Mouse (Mus musculus): ENCODE measurements around the gene Pdk1. TPM values are rescaled to one million over a fixed set of nuclear protein-coding genes. Genes with fewer than 3 reads are reported as not detected.

Gene Pdk1
- 35.4 and 37.4 TPM in 2 replicates for polyA plus RNA-seq (2015; fragmentation: Nextera tagmentation; extraction: Ambion mirVana)

- H3K27me3 ChIP-seq (ENCODE audit: control insufficient read depth, insufficient read depth, low read length): no peaks in the 10 kb centered on the region
- ATAC-seq (ENCODE audit: low FRiP score, low TSS enrichment): peak; percentile 99
- H3K4me3 ChIP-seq (ENCODE audit: low read depth, low read length): peak within 1 kb of the TSS; percentile 80
- no peaks in the 10 kb centered on the region for H3K4me1 ChIP-seq (replicated peaks; ENCODE audit: control insufficient read depth, insufficient read depth)
- peak within 1 kb of the TSS; percentile 88 for H3K9ac ChIP-seq (ENCODE audit: low read length)
- peak within 1 kb of the TSS; percentile 97 for H3K27ac ChIP-seq (replicated peaks)
- DNase-seq (ENCODE audit: low spot score): peak; percentile 100
- TF ChIP-seq CTCF (IDR thresholded peaks at IDR 0.05; ENCODE audit: low read depth) (peak; percentile 34), EP300 (optimal IDR thresholded peaks at IDR 0.05) (no peak)
- no peaks in the 10 kb centered on the region for H3K36me3 ChIP-seq (ENCODE audit: control insufficient read depth, insufficient read depth, low read length)
- WGBS: under 1% methylated on average over 49 of the region's 55 CpGs
- peak within 1 kb of the TSS; percentile 91 for H3K4me2 ChIP-seq (replicated peaks; ENCODE audit: low read depth)
- H3K9me3 ChIP-seq (ENCODE audit: control insufficient read depth, low read length): no peaks in the 10 kb centered on the region
Observed at GRCm38 (mm10) chr2:71872801-71873443, at the start of gene Pdk1. Gene Pdk1 (plus strand): TSS chr2:71873224.

- Histone ChIP-seq H3K4me2 (replicated peaks; ENCODE audit: low read depth) (no peak overlapping the region), H3K36me3 (ENCODE audit: control insufficient read depth, insufficient read depth, low read length) (no peaks in the 10 kb centered on the region), H3K27ac (replicated peaks) (no peak overlapping the region), H3K4me1 (replicated peaks; ENCODE audit: control insufficient read depth, insufficient read depth) (no peaks in the 10 kb centered on the region), H3K4me3 (ENCODE audit: low read depth, low read length) (no peak overlapping the region), H3K27me3 (ENCODE audit: control insufficient read depth, insufficient read depth, low read length) (no peaks in the 10 kb centered on the region), H3K9ac (ENCODE audit: low read length) (no peak overlapping the region), H3K9me3 (ENCODE audit: control insufficient read depth, low read length) (no peaks in the 10 kb centered on the region)
- WGBS: 48% methylated on average over 13 of the region's 13 CpGs
- ATAC-seq (ENCODE audit: low FRiP score, low TSS enrichment) (no peak), DNase-seq (ENCODE audit: low spot score) (no peak)
- TF ChIP-seq CTCF (IDR thresholded peaks at IDR 0.05; ENCODE audit: low read depth): no peak
- TF ChIP-seq EP300 (optimal IDR thresholded peaks at IDR 0.05): no peak
Observed at GRCm38 (mm10) chr2:71824146-71824545, 48.9 kb upstream of the Pdk1 start.

- no peaks in the 10 kb centered on the region for H3K36me3 ChIP-seq (ENCODE audit: control insufficient read depth, insufficient read depth, low read length)
- ATAC-seq (ENCODE audit: low FRiP score, low TSS enrichment): no peak
- no peak overlapping the region for H3K9ac ChIP-seq (ENCODE audit: low read length)
- TF ChIP-seq CTCF (IDR thresholded peaks at IDR 0.05; ENCODE audit: low read depth): no peak
- WGBS: 77% methylated on average over 13 of the region's 13 CpGs
- H3K9me3 ChIP-seq (ENCODE audit: control insufficient read depth, low read length): no peaks in the 10 kb centered on the region
- no peaks in the 10 kb centered on the region for H3K27me3 ChIP-seq (ENCODE audit: control insufficient read depth, insufficient read depth, low read length)
- no peak overlapping the region for H3K4me3 ChIP-seq (ENCODE audit: low read depth, low read length)
- no peak overlapping the region for H3K4me2 ChIP-seq (replicated peaks; ENCODE audit: low read depth)
- DNase-seq (ENCODE audit: low spot score): no peak
- H3K27ac ChIP-seq (replicated peaks): no peak overlapping the region
- H3K4me1 ChIP-seq (replicated peaks; ENCODE audit: control insufficient read depth, insufficient read depth): no peaks in the 10 kb centered on the region
Observed at GRCm38 (mm10) chr2:71827711-71828110, 45.3 kb upstream of the Pdk1 start.

GRCm38 (mm10) chr2:71828928-71829327, 44.1 kb upstream of the Pdk1 start:
- Histone ChIP-seq H3K4me2 (replicated peaks; ENCODE audit: low read depth) (no peak overlapping the region), H3K4me3 (ENCODE audit: low read depth, low read length) (no peak overlapping the region), H3K9ac (ENCODE audit: low read length) (no peak overlapping the region), H3K27me3 (ENCODE audit: control insufficient read depth, insufficient read depth, low read length) (no peaks in the 10 kb centered on the region), H3K27ac (replicated peaks) (no peak overlapping the region), H3K9me3 (ENCODE audit: control insufficient read depth, low read length) (no peaks in the 10 kb centered on the region), H3K4me1 (replicated peaks; ENCODE audit: control insufficient read depth, insufficient read depth) (no peaks in the 10 kb centered on the region), H3K36me3 (ENCODE audit: control insufficient read depth, insufficient read depth, low read length) (no peaks in the 10 kb centered on the region)
- no peak for ATAC-seq (ENCODE audit: low FRiP score, low TSS enrichment)
- 64% methylated on average over 11 of the region's 11 CpGs for WGBS
- no peak for DNase-seq (ENCODE audit: low spot score)
- no peak for TF ChIP-seq EP300 (optimal IDR thresholded peaks at IDR 0.05)
- TF ChIP-seq CTCF (IDR thresholded peaks at IDR 0.05; ENCODE audit: low read depth): no peak

- TF ChIP-seq CTCF (IDR thresholded peaks at IDR 0.05; ENCODE audit: low read depth): no peak
- TF ChIP-seq EP300 (optimal IDR thresholded peaks at IDR 0.05): no peak
- no peak overlapping the region for H3K4me2 ChIP-seq (replicated peaks; ENCODE audit: low read depth)
- 71% methylated on average over 6 of the region's 6 CpGs for WGBS
- H3K4me1 ChIP-seq (replicated peaks; ENCODE audit: control insufficient read depth, insufficient read depth): no peaks in the 10 kb centered on the region
- H3K36me3 ChIP-seq (ENCODE audit: control insufficient read depth, insufficient read depth, low read length): no peaks in the 10 kb centered on the region
- H3K27me3 ChIP-seq (ENCODE audit: control insufficient read depth, insufficient read depth, low read length): no peaks in the 10 kb centered on the region
- no peak overlapping the region for H3K4me3 ChIP-seq (ENCODE audit: low read depth, low read length)
- H3K27ac ChIP-seq (replicated peaks): no peak overlapping the region
- no peak overlapping the region for H3K9ac ChIP-seq (ENCODE audit: low read length)
- no peak for DNase-seq (ENCODE audit: low spot score)
- H3K9me3 ChIP-seq (ENCODE audit: control insufficient read depth, low read length): no peaks in the 10 kb centered on the region
- no peak for ATAC-seq (ENCODE audit: low FRiP score, low TSS enrichment)
Observed at GRCm38 (mm10) chr2:71833626-71834025, 39.4 kb upstream of the Pdk1 start.

GRCm38 (mm10) chr2:71834371-71834770, 38.7 kb upstream of the Pdk1 start:
- no peaks in the 10 kb centered on the region for H3K4me1 ChIP-seq (replicated peaks; ENCODE audit: control insufficient read depth, insufficient read depth)

More at GRCm38 (mm10) chr2:71834371-71834770, 38.7 kb upstream of the Pdk1 start:
- Histone ChIP-seq H3K27ac (replicated peaks) (no peak overlapping the region), H3K27me3 (ENCODE audit: control insufficient read depth, insufficient read depth, low read length) (no peaks in the 10 kb centered on the region), H3K9me3 (ENCODE audit: control insufficient read depth, low read length) (no peaks in the 10 kb centered on the region), H3K9ac (ENCODE audit: low read length) (no peak overlapping the region), H3K4me2 (replicated peaks; ENCODE audit: low read depth) (no peak overlapping the region), H3K4me3 (ENCODE audit: low read depth, low read length) (no peak overlapping the region), H3K36me3 (ENCODE audit: control insufficient read depth, insufficient read depth, low read length) (no peaks in the 10 kb centered on the region; the same call in 1 of the 2 replicates)
- no peak for DNase-seq (ENCODE audit: low spot score)
- no peak for ATAC-seq (ENCODE audit: low FRiP score, low TSS enrichment)
- no peak for TF ChIP-seq CTCF (IDR thresholded peaks at IDR 0.05; ENCODE audit: low read depth)
- no peak for TF ChIP-seq EP300 (optimal IDR thresholded peaks at IDR 0.05)
- WGBS: 73% methylated on average over 7 of the region's 7 CpGs

Measured in stomach, postnatal 0 days (tissue).